Mouse (Mus musculus): ENCODE data around the gene Fthl17c. TPM values are rescaled to one million over a fixed set of nuclear protein-coding genes. Genes with fewer than 3 reads are reported as not detected.

Fthl17c gene
- polyA plus RNA-seq, 1 experiment from 2014 or later = not detected

Other genes with a start within 250 kb of the Fthl17c start
- not detected in 2 replicates for gene Ssx9, start 228.1 kb downstream of the Fthl17c start, polyA plus RNA-seq (2015; fragmentation: Nextera tagmentation; extraction: Ambion mirVana)
- not detected in 2 replicates for gene Ssxb5, start 172.9 kb downstream of the Fthl17c start, polyA plus RNA-seq (2015; fragmentation: Nextera tagmentation; extraction: Ambion mirVana)
- not detected in 2 replicates for gene Gm6592, start 132.6 kb downstream of the Fthl17c start, polyA plus RNA-seq (2015; fragmentation: Nextera tagmentation; extraction: Ambion mirVana)
- not detected in 2 replicates for gene Gm5751, start 102.3 kb downstream of the Fthl17c start, polyA plus RNA-seq (2015; fragmentation: Nextera tagmentation; extraction: Ambion mirVana)
- 26.9 and 27.0 TPM in 2 replicates for gene B630019K06Rik, start 84.2 kb downstream of the Fthl17c start, polyA plus RNA-seq (2015; fragmentation: Nextera tagmentation; extraction: Ambion mirVana)
- not detected in 2 replicates for gene Fthl17b, start 13.6 kb downstream of the Fthl17c start, polyA plus RNA-seq (2015; fragmentation: Nextera tagmentation; extraction: Ambion mirVana)
- not detected in 2 replicates for gene Fthl17d, start 10.2 kb upstream of the Fthl17c start, polyA plus RNA-seq (2015; fragmentation: Nextera tagmentation; extraction: Ambion mirVana)
- gene Fthl17e, start 56.9 kb upstream of the Fthl17c start, polyA plus RNA-seq (2015; fragmentation: Nextera tagmentation; extraction: Ambion mirVana) = not detected in 2 replicates
- gene Fthl17f, start 86.5 kb upstream of the Fthl17c start, polyA plus RNA-seq (2015; fragmentation: Nextera tagmentation; extraction: Ambion mirVana) = not detected in 2 replicates
- gene 4930402K13Rik, start 128.0 kb upstream of the Fthl17c start, polyA plus RNA-seq (2015; fragmentation: Nextera tagmentation; extraction: Ambion mirVana) = not detected in 2 replicates
- 5.1 and 5.6 TPM in 2 replicates for gene Lancl3, start 223.3 kb upstream of the Fthl17c start, polyA plus RNA-seq (2015; fragmentation: Nextera tagmentation; extraction: Ambion mirVana)

All from midbrain, embryonic 16.5 days (tissue).